Mouse (Mus musculus): ENCODE results near the gene Rnf216. TPM values are rescaled to one million over a fixed set of nuclear protein-coding genes. Genes with fewer than 3 reads are reported as not detected.

Gene Rnf216
- total and polyA plus RNA-seq, 2 experiments from 2014 or later: 27.5 to 40.7 TPM

DNA sequence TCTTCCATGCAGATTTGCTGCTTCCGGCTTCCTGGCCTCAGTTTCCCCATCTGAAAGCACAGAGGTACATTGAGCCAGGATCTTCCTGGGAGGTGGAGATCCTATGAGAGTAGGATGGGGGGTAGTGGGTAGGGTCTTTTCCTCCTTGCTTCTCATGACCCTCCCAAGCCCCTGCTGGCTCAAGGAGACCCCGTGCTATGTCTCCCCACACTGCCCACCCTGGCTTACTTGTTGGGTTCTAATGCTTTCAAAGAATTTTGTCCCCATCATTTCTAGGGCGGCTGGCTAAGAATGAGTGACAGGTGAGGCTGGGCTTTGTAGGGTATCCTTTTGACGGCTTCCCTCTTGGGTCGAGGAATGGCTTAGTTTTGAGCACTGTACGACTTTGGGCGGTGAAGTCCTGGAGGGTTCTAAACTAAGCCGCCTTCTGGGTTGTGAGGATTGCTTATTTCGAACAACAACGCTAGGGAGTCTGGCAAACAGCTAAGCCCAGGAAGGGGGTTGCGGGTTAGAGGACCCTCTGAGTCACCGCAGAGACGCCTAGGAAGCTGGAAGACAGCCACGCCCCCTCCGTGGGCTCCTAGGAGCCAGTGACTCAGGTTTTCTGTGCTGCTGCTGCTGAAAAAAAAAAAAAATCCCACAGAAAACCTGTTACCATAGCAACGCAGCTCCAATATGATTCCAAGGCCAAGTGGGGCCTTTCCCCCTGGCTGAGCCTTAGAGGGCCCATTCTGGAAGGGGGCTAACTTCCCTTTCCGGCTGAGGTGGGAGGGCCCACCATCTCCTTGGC lies 148.9 kb downstream of the Rnf216 start:
- WGBS: 8% methylated on average over 17 of the region's 17 CpGs
- Histone ChIP-seq H3K9ac (replicated peaks; ENCODE audit: low read length, poor library complexity, severe bottlenecking) (peak overlapping the region; percentile 87), H3K36me3 (ENCODE audit: insufficient read depth, low read length) (0 out of 2 replicates have a peak, but pooled peaks cover 4% of the 10 kb centered on the region), H3K27ac (ENCODE audit: low read depth, low read length) (peak overlapping the region; percentile 91), H3K4me1 (ENCODE audit: insufficient read depth, low read length) (peaks cover 12% of the 10 kb centered on the region; the same call in 1 of the 2 replicates), H3K9me3 (ENCODE audit: low read length) (no peaks in the 10 kb centered on the region), H3K27me3 (ENCODE audit: insufficient read depth, low read length) (no peaks in the 10 kb centered on the region), H3K4me2 (ENCODE audit: low read depth, low read length, poor library complexity, severe bottlenecking) (peak overlapping the region; percentile 95), H3K4me3 (ENCODE audit: low read depth, low read length) (peak overlapping the region; percentile 92)
- no peak for TF ChIP-seq CTCF (IDR thresholded peaks at IDR 0.05)
- DNase-seq (ENCODE audit: low spot score): peak; percentile 88
- no peak for ATAC-seq (ENCODE audit: low FRiP score)

DNA sequence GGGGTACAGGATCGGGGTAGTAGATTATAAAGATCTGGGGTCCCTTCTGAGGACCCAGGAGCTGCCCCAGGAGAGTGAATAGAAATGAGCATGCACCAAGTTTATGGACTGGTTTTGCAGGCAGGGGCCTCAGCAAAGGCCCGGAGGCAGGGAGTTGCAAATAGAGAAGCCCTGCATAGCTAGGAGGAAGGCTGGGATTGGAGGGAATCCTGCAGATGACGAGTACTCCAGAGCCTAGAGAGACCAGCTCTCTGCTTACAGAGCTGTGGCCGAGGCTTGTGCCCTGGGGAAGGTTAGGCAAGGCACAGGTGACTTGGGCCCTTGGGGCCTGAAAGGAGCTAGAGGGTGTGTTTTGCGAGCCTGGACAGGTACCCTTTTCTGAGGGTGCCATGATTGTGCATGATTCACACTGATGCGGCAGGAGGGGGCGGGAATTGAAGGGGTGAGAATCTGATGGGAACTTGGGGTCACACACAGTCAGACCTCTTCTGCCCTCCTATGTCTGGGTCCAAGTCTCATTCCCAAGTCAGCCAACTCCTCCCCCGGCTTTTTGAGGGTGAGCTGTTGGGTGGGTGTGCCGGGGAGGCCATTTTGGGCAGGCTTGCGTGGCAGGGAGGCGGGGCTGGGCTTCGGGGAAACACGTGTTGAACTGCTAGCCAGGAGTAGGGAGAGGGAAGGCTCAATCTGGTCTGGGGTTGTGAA lies 149.6 kb downstream of the Rnf216 start:
- no peaks in the 10 kb centered on the region for H3K27me3 ChIP-seq (ENCODE audit: insufficient read depth, low read length)
- peak overlapping the region; percentile 92 for H3K4me3 ChIP-seq (ENCODE audit: low read depth, low read length)
- peak overlapping the region; percentile 95 for H3K4me2 ChIP-seq (ENCODE audit: low read depth, low read length, poor library complexity, severe bottlenecking)
- peaks cover 12% of the 10 kb centered on the region; the same call in 1 of the 2 replicates for H3K4me1 ChIP-seq (ENCODE audit: insufficient read depth, low read length)
- ATAC-seq (ENCODE audit: low FRiP score) (0 out of 2 replicates have a peak, but pooled peaks have one; percentile 19), DNase-seq (ENCODE audit: low spot score) (peak; percentile 64)
- peak overlapping the region; percentile 87 for H3K9ac ChIP-seq (replicated peaks; ENCODE audit: low read length, poor library complexity, severe bottlenecking)
- WGBS: 2% methylated on average over 13 of the region's 13 CpGs
- H3K9me3 ChIP-seq (ENCODE audit: low read length): no peaks in the 10 kb centered on the region
- H3K27ac ChIP-seq (ENCODE audit: low read depth, low read length): peak overlapping the region; percentile 91
- TF ChIP-seq CTCF (IDR thresholded peaks at IDR 0.05): no peak
- H3K36me3 ChIP-seq (ENCODE audit: insufficient read depth, low read length): 0 out of 2 replicates have a peak, but pooled peaks cover 3% of the 10 kb centered on the region

DNA sequence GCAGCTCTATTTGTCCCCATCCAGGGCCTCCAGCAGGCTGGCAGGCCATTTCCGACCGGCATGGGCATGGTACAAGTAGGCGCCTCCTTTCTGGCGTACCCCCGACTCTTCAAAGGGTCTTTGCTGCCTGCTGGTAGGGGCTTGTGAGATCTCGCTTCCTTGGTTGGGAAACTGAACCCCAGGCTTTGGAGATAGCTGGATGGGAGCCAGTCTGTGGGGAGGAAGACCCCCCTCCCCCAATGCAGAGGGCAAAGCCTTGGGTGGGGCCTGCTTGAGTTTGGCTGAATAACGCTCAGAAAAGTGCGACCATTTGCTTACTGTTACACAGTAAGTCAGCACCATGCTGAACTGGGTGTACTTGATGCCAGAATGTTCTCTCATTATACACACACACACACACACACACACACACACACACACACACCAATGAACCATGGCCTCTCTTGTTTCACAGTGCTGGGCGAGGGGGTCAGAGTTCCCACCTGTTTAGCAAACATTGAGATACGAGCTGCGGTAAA lies 150.3 kb downstream of the Rnf216 start:
- Histone ChIP-seq H3K27ac (ENCODE audit: low read depth, low read length) (peak overlapping the region; percentile 91), H3K4me2 (ENCODE audit: low read depth, low read length, poor library complexity, severe bottlenecking) (peak overlapping the region; percentile 95), H3K9ac (replicated peaks; ENCODE audit: low read length, poor library complexity, severe bottlenecking) (peak overlapping the region; percentile 87), H3K9me3 (ENCODE audit: low read length) (no peaks in the 10 kb centered on the region), H3K27me3 (ENCODE audit: insufficient read depth, low read length) (no peaks in the 10 kb centered on the region), H3K36me3 (ENCODE audit: insufficient read depth, low read length) (no peaks in the 10 kb centered on the region), H3K4me1 (ENCODE audit: insufficient read depth, low read length) (peaks cover 12% of the 10 kb centered on the region; the same call in 1 of the 2 replicates), H3K4me3 (ENCODE audit: low read depth, low read length) (peak overlapping the region; percentile 92)
- DNase-seq (ENCODE audit: low spot score) (peak; percentile 48), ATAC-seq (ENCODE audit: low FRiP score) (no peak)
- no peak for TF ChIP-seq CTCF (IDR thresholded peaks at IDR 0.05)
- 2% methylated on average over 11 of the region's 11 CpGs for WGBS

DNA sequence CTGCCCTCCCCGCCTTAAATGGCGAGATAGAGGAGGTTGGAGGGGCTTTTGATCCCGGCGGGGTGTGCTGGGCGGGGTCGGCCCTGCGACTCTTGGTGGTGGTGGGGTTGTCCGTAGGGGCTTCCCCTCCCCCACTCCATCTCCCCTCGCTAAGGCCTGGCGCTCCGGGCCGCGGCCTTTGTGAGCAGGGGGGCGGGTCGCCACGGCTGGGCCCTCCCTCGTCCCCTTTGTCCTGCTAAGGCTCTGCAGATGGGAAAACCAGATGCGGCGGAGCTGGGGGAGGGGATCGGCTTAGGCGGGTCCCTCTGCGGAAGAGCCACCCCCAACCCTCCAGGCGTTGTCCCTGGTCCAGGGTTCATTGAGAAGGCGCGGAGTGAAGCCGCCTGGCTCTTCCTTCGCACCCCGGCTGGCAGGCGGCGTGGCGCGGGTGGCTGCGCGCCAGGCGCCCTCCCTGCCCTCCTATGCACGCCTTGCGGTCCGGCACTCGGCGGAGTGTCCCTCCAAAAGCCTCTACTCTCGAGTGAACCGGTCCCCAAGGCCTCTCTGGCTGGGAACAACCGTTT lies 150.8 kb downstream of the Rnf216 start:
- under 1% methylated on average over 36 of the region's 43 CpGs for WGBS
- Histone ChIP-seq H3K27me3 (ENCODE audit: insufficient read depth, low read length) (no peaks in the 10 kb centered on the region), H3K9me3 (ENCODE audit: low read length) (no peaks in the 10 kb centered on the region), H3K4me2 (ENCODE audit: low read depth, low read length, poor library complexity, severe bottlenecking) (peak overlapping the region; percentile 95), H3K27ac (ENCODE audit: low read depth, low read length) (peak overlapping the region; percentile 91), H3K9ac (replicated peaks; ENCODE audit: low read length, poor library complexity, severe bottlenecking) (peak overlapping the region; percentile 87), H3K36me3 (ENCODE audit: insufficient read depth, low read length) (no peaks in the 10 kb centered on the region), H3K4me3 (ENCODE audit: low read depth, low read length) (peak overlapping the region; percentile 92), H3K4me1 (ENCODE audit: insufficient read depth, low read length) (peaks cover 12% of the 10 kb centered on the region; the same call in 1 of the 2 replicates)
- peak; percentile 79 for DNase-seq (ENCODE audit: low spot score)
- no peak for TF ChIP-seq CTCF (IDR thresholded peaks at IDR 0.05)
- ATAC-seq (ENCODE audit: low FRiP score): peak; percentile 19; the same call in 1 of the 2 replicates

DNA sequence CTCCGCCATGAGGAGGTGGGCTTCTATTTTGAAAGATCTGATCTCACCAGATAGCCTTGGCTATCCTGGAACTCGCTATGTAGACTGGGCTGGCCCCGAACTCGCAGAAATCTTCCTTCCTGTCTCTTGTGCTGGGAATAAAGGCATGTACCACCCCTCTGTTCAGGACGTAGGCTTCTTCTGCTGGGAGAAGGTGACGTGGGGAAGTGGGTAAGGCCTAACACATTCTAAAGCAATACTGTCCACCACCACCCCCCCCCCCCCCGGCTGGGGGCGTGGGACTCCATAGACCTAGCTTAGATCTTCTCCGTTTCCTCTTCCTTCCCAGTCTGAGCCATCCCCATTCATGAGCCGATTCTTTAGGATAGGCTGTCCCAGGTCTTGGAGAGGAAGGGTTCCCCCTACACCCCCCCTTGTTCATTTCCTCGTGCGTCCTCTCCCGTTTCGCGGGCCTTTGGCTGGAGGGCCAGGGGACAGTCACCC lies 151.4 kb downstream of the Rnf216 start:
- 0 out of 2 replicates have a peak, but pooled peaks have one; percentile 21 for ATAC-seq (ENCODE audit: low FRiP score)
- peaks cover 10% of the 10 kb centered on the region; the same call in 1 of the 2 replicates for H3K4me1 ChIP-seq (ENCODE audit: insufficient read depth, low read length)
- no peaks in the 10 kb centered on the region for H3K36me3 ChIP-seq (ENCODE audit: insufficient read depth, low read length)
- peak overlapping the region; percentile 87 for H3K9ac ChIP-seq (replicated peaks; ENCODE audit: low read length, poor library complexity, severe bottlenecking)
- no peak for TF ChIP-seq CTCF (IDR thresholded peaks at IDR 0.05)
- peak overlapping the region; percentile 92 for H3K4me3 ChIP-seq (ENCODE audit: low read depth, low read length)
- no peaks in the 10 kb centered on the region for H3K27me3 ChIP-seq (ENCODE audit: insufficient read depth, low read length)
- H3K9me3 ChIP-seq (ENCODE audit: low read length): no peaks in the 10 kb centered on the region
- peak overlapping the region; percentile 91 for H3K27ac ChIP-seq (ENCODE audit: low read depth, low read length)
- DNase-seq (ENCODE audit: low spot score): peak; percentile 60
- 0% methylated on average over 14 of the region's 15 CpGs for WGBS
- H3K4me2 ChIP-seq (ENCODE audit: low read depth, low read length, poor library complexity, severe bottlenecking): peak overlapping the region; percentile 95
